Mouse (Mus musculus): ENCODE measurements at regions not wholly inside any gene's neighbourhood (a gene's known extent, or its start where the extent isn't known, plus 50 kb on each side); places are given as distances from the start of the nearest gene placed in this dataset.

DNA sequence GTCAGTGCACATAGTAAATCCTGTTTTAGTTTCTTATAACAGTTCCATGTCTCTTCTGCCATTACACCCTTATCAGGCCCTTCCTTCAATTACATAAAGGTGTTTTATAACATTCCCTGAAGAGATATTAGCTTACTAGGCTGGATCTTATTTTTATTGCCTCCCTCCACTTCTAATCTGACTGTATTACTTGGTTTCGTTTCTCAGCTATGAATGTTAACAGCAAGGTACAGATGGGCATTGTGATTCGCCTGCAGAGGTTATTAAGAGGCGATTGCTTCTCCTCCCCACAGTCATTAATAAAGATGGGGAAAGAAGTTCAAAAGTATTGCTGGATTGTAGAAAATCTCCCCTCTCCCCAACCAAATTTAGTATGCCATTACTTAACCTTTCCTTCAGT lies 66.4 kb upstream of the Frg1 start:
- no peak for DNase-seq

DNA sequence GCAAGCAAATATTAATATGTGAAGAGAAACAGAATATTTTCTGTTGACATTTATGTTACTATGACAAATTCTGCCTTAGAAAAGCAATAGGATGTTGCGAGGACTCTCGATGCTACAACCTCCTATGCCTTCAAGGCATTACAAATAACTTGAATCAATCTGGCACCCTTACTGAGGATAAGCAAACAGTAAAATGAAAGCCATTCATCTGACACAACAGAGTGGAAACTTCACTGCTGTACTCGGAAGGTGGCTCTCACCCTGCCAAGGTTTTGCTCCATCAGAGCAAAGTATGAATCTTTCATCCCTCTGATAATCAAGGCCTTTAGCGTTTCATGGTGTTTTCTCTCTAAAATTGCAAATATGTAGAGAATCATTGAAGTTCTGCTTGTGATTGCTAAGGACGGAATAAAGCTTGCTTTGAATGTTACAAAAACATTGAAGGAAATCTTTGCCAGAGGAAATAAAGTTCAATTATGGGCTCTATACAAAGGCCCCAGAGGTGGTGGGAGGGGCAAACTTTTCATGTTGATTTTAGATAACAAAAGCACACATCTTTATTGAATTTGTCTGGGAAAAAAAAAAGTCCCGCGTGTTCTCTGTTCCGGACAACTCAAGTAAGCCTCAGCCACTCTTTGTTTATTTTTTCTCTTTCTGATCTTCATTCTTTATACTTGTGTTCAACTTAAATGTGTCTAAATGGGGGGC lies 56.3 kb upstream of the Frg1 start:
- DNase-seq: no peak

DNA sequence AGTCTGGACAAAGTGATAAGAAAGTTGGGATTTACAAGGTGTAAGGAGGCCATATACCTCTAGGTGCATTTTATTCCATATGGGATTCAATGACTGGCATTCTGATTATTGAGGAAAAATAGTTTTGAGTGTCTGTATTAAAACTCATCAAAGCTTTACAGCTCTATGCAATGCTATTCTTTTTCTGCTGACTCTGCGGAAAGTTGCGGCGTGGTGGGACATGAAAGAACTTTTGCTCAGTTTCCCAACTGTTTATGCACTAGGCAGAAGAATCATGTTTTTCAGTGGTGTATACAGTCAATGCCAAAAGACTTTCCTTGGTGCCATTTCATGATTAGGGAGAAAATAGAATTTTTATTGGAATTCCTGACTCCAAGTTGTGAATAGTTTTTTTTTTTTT lies 55.4 kb upstream of the Frg1 start:
- DNase-seq: no peak
